Mouse (Mus musculus) lung, postnatal 25 days (tissue): ENCODE data around the gene Cfd.

Experiments used
- DNase-seq: peaks from one replicate; pipeline ENCODE4 v3.0.0; 2022; ENCODE audit warnings: low spot score

Cfd gene

GRCm38 (mm10) chr10:79890670-79891069 lies at the start of gene Cfd:
Gene Cfd, plus strand, starts transcription at chr10:79890853.
- no peak for DNase-seq

GRCm38 (mm10) chr10:79842322-79842721 lies 48.3 kb upstream of the Cfd start:
- DNase-seq = no peak

GRCm38 (mm10) chr10:79843476-79843875 lies 47.2 kb upstream of the Cfd start:
- no peak for DNase-seq

- no peak for DNase-seq
These were observed 44.1 kb upstream of the Cfd start for GRCm38 (mm10) chr10:79846553-79846952.

- DNase-seq = no peak
These were observed 40.6 kb upstream of the Cfd start for GRCm38 (mm10) chr10:79849941-79850628.

- no peak for DNase-seq
These were observed 39.0 kb upstream of the Cfd start for GRCm38 (mm10) chr10:79851653-79852052.

- peak; percentile 74 for DNase-seq
These were observed 38.4 kb upstream of the Cfd start for GRCm38 (mm10) chr10:79852107-79852789.

- no peak for DNase-seq
These were observed 37.8 kb upstream of the Cfd start for GRCm38 (mm10) chr10:79852827-79853226.

GRCm38 (mm10) chr10:79853392-79853791 lies 37.3 kb upstream of the Cfd start:
- DNase-seq = peak; percentile 93

GRCm38 (mm10) chr10:79853860-79854795 lies 36.5 kb upstream of the Cfd start, which contains the start of gene Ptbp1:
Gene Ptbp1, plus strand, starts transcription at chr10:79854427.
- DNase-seq = peak; percentile 99

GRCm38 (mm10) chr10:79854801-79855541 lies 35.7 kb upstream of the Cfd start:
- peak; percentile 71 for DNase-seq

- DNase-seq = peak; percentile 53
These were observed 35.0 kb upstream of the Cfd start for GRCm38 (mm10) chr10:79855558-79856184.

GRCm38 (mm10) chr10:79856280-79856679 lies 34.4 kb upstream of the Cfd start:
- DNase-seq = no peak

- DNase-seq = no peak
These were observed 33.8 kb upstream of the Cfd start for GRCm38 (mm10) chr10:79856704-79857451.

GRCm38 (mm10) chr10:79857452-79857811 lies 33.2 kb upstream of the Cfd start:
- DNase-seq = peak; percentile 84

GRCm38 (mm10) chr10:79857894-79858293 lies 32.8 kb upstream of the Cfd start:
- no peak for DNase-seq

- peak; percentile 53 for DNase-seq
These were observed 32.1 kb upstream of the Cfd start for GRCm38 (mm10) chr10:79858416-79859074.

- DNase-seq = no peak
These were observed 31.5 kb upstream of the Cfd start for GRCm38 (mm10) chr10:79859116-79859515.

- DNase-seq = no peak
These were observed 30.4 kb upstream of the Cfd start for GRCm38 (mm10) chr10:79860079-79860911.
